In genomic region chr16:85290986-85291952, GRCm38 (mm10) we compare ENCODE assay signal across 18 mouse cellular contexts.
A peak's percentile ranks its signal among the peaks of the same experiment; 100 is the strongest.
DNase-seq lines count a peak whose midpoint lies in the region; ATAC-seq and TF ChIP-seq lines count a peak whose summit lies in the region.
"Had no signal": no experiment of that assay in that cellular context is flagged by ENCODE, and none has a peak within 500 bp of the region (broad histone marks: within the 10 kb centered on the region; RNA-seq: fewer than 3 reads in every experiment).

No protein-coding gene starts in this region.

- WGBS in hindbrain, embryonic 12.5 days, result 83% methylated on average over 9 of the region's 9 CpGs
- WGBS in hindbrain, postnatal 0 days, result 73% methylated on average over 9 of the region's 9 CpGs

- H3K27me3 ChIP-seq in hindbrain, embryonic 12.5 days, result no peaks in the 10 kb centered on the region
- no peaks in the 10 kb centered on the region for H3K27me3 ChIP-seq in hindbrain, postnatal 0 days (ENCODE audit: insufficient read depth, low read length)
- H3K27me3 ChIP-seq: embryonic facial prominence, embryonic 15.5 days had no signal

- intact Hi-C loops in left cerebral cortex, postnatal 4 days (cut with DNase I), result no loop called here
- intact Hi-C loops in left cerebral cortex, postnatal 36 days (cut with DNase I), result no loop called here
- intact Hi-C loops in gastrocnemius, adult 2 months (cut with DNase I), result no loop called here

- no peak for TF ChIP-seq CTCF in hindbrain, postnatal 0 days (IDR thresholded peaks at IDR 0.05; ENCODE audit: low read depth)
- TF ChIP-seq CTCF in gastrocnemius, adult 2 months (IDR thresholded peaks at IDR 0.05), result no peak

- no peaks in the 10 kb centered on the region for H3K36me3 ChIP-seq in hindbrain, embryonic 12.5 days
- no peaks in the 10 kb centered on the region for H3K36me3 ChIP-seq in hindbrain, postnatal 0 days (ENCODE audit: insufficient read depth, low read length)
- H3K36me3 ChIP-seq: embryonic facial prominence, embryonic 15.5 days had no signal

- peak; percentile 68 for DNase-seq in left cerebral cortex, postnatal 4 days
- no peak for DNase-seq in left cerebral cortex, postnatal 36 days (ENCODE audit: low spot score in 2 of 2)
- peak; percentile 64 for DNase-seq in hindbrain, postnatal 0 days (ENCODE audit: low spot score)
- peak; percentile 28 for DNase-seq in retina, embryonic 14.5 days (ENCODE audit: low spot score)
- no peak for DNase-seq in testis, postnatal 14 days (ENCODE audit: low spot score)
- no peak for DNase-seq in gastrocnemius, adult 2 months
- DNase-seq: adrenal gland, postnatal 36 days; cerebellum, adult 9-11 months; embryo, embryonic 11 days; gastrocnemius, postnatal 36 days; kidney, adult 9 months; kidney, postnatal 4 days; liver; liver, postnatal 0 days; lung, postnatal 14 days; thymus, postnatal 14 days had no signal

- ATAC-seq in hindbrain, embryonic 12.5 days (ENCODE audit: low FRiP score), result peak; percentile 81
- ATAC-seq in hindbrain, postnatal 0 days, result peak; percentile 67
- ATAC-seq: liver, postnatal 0 days had no signal

- H3K4me1 ChIP-seq in hindbrain, embryonic 12.5 days, result no peaks in the 10 kb centered on the region
- H3K4me1 ChIP-seq in hindbrain, postnatal 0 days (ENCODE audit: insufficient read depth, low read length), result no peaks in the 10 kb centered on the region
- H3K4me1 ChIP-seq: embryonic facial prominence, embryonic 15.5 days had no signal

- no peak overlapping the region for H3K9ac ChIP-seq in hindbrain, embryonic 12.5 days
- no peak overlapping the region for H3K9ac ChIP-seq in hindbrain, postnatal 0 days (replicated peaks; ENCODE audit: low read length)
- H3K9ac ChIP-seq: embryonic facial prominence, embryonic 15.5 days; liver, postnatal 0 days had no signal

- H3K9me3 ChIP-seq in hindbrain, embryonic 12.5 days (replicated peaks), result no peaks in the 10 kb centered on the region
- no peaks in the 10 kb centered on the region for H3K9me3 ChIP-seq in hindbrain, postnatal 0 days (ENCODE audit: low read length)
- H3K9me3 ChIP-seq: embryonic facial prominence, embryonic 15.5 days had no signal

- H3K4me3 ChIP-seq in hindbrain, embryonic 12.5 days, result no peak overlapping the region
- no peak overlapping the region for H3K4me3 ChIP-seq in hindbrain, postnatal 0 days (ENCODE audit: low read length)
- no peak overlapping the region for H3K4me3 ChIP-seq in gastrocnemius, adult 2 months
- H3K4me3 ChIP-seq: embryonic facial prominence, embryonic 15.5 days had no signal

- no peak overlapping the region for H3K4me2 ChIP-seq in hindbrain, embryonic 12.5 days (replicated peaks)
- H3K4me2 ChIP-seq in hindbrain, postnatal 0 days (ENCODE audit: low read depth, low read length), result no peak overlapping the region
- H3K4me2 ChIP-seq: embryonic facial prominence, embryonic 15.5 days had no signal

- H3K27ac ChIP-seq in hindbrain, embryonic 12.5 days, result no peak overlapping the region
- no peak overlapping the region for H3K27ac ChIP-seq in hindbrain, postnatal 0 days
- no peak overlapping the region for H3K27ac ChIP-seq in gastrocnemius, adult 2 months
- H3K27ac ChIP-seq: embryonic facial prominence, embryonic 15.5 days had no signal

Comparison
In these comparisons a context has a peak if more than half of its experiments do, and no peak if none do; other contexts are left out.
1. DNase-seq: peak in left cerebral cortex, postnatal 4 days (single experiment), hindbrain, postnatal 0 days (single experiment) and retina, embryonic 14.5 days (single experiment); none in left cerebral cortex, postnatal 36 days (0 of 2), testis, postnatal 14 days (single experiment) and gastrocnemius, adult 2 months (single experiment).